Mouse (Mus musculus) embryonic facial prominence, embryonic 12.5 days (tissue): ENCODE results near the gene Uspl1. TPM values are rescaled to one million over a fixed set of nuclear protein-coding genes. Genes with fewer than 3 reads are reported as not detected.
A peak's percentile ranks its signal among the peaks of the same experiment; 100 is the strongest.

Experiments used
- ATAC-seq: fragments of 200-750 bp; cut with Nextera tagmentation; 2 replicates; pipeline ENCODE4 v1.8.0; 2017; ENCODE audit not compliant: insufficient number of reproducible peaks, insufficient read depth, low FRiP score, low TSS enrichment
- H3K27ac ChIP-seq: fragments of 300-500 bp; sonication (generic); 2 replicates; pipeline ENCODE4 v1.5.1; 2016; ENCODE audit warnings: mild to moderate bottlenecking
- H3K27me3 ChIP-seq: fragments of 300-500 bp; sonication (generic); 2 replicates; pipeline ENCODE4 v1.6.1; 2016; ENCODE audit warnings: mild to moderate bottlenecking, moderate library complexity
- H3K36me3 ChIP-seq: fragments of 300-500 bp; sonication (generic); 2 replicates; pipeline ENCODE4 v1.6.1; 2016; ENCODE audit warnings: mild to moderate bottlenecking
- H3K4me1 ChIP-seq: fragments of 300-500 bp; sonication (generic); 2 replicates; pipeline ENCODE4 v1.6.1; 2016
- H3K4me2 ChIP-seq: fragments of 300-500 bp; sonication (generic); replicated peaks from 2 replicates; pipeline ENCODE4 v1.6.1; 2016; ENCODE audit warnings: mild to moderate bottlenecking, moderate library complexity
- H3K4me3 ChIP-seq: fragments of 300-500 bp; sonication (generic); 2 replicates; pipeline ENCODE4 v1.5.1; 2016; ENCODE audit warnings: mild to moderate bottlenecking
- H3K9ac ChIP-seq: fragments of 300-500 bp; sonication (generic); 2 replicates; pipeline ENCODE4 v1.6.1; 2016; ENCODE audit warnings: mild to moderate bottlenecking, moderate library complexity
- H3K9me3 ChIP-seq: fragments of 300-500 bp; sonication (generic); 2 replicates; pipeline ENCODE4 v1.6.1; 2016; ENCODE audit warnings: mild to moderate bottlenecking, moderate library complexity
- WGBS: fragments of 180-500 bp; shearing (Covaris S2); methylation state at CpG from one replicate; pipeline ENCODE4 v1.1.7; 2016; 5-methylcytosine and 5-hydroxymethylcytosine counted together
- polyA plus RNA-seq: library from polyadenylated mRNA; unstranded; fragments of >200 nt; fragmentation: Nextera tagmentation; extraction: Ambion mirVana; gene quantifications from 2 replicates; pipeline ENCODE4 v1.2.1, GENCODE M21; 2016

Uspl1 gene
- polyA plus RNA-seq, 1 experiment from 2014 or later, result 63.9 TPM

GRCm38 (mm10) chr5:149245391-149245964, 61.3 kb downstream of the Uspl1 start:
- WGBS, result 41% methylated on average over 9 of the region's 9 CpGs
- peak overlapping the region; percentile 6 for H3K4me3 ChIP-seq
- H3K4me1 ChIP-seq, result peaks cover 14% of the 10 kb centered on the region
- H3K27ac ChIP-seq, result 0 out of 2 replicates have a peak overlapping the region, but pooled peaks have one; percentile 0
- H3K9me3 ChIP-seq, result no peaks in the 10 kb centered on the region
- H3K36me3 ChIP-seq, result no peaks in the 10 kb centered on the region
- peak overlapping the region; percentile 48 for H3K4me2 ChIP-seq
- H3K27me3 ChIP-seq, result no peaks in the 10 kb centered on the region
- H3K9ac ChIP-seq, result no peak overlapping the region
- no peak for ATAC-seq

GRCm38 (mm10) chr5:149245965-149246470, 61.9 kb downstream of the Uspl1 start:
- Histone ChIP-seq H3K9ac (no peak overlapping the region), H3K27me3 (no peaks in the 10 kb centered on the region), H3K4me1 (peaks cover 14% of the 10 kb centered on the region), H3K9me3 (no peaks in the 10 kb centered on the region), H3K4me3 (peak overlapping the region; percentile 6), H3K36me3 (no peaks in the 10 kb centered on the region), H3K4me2 (peak overlapping the region; percentile 48), H3K27ac (no peak overlapping the region)
- ATAC-seq, result peak; percentile 66
- 26% methylated on average over 16 of the region's 16 CpGs for WGBS

- peaks cover 14% of the 10 kb centered on the region for H3K4me1 ChIP-seq
- H3K9me3 ChIP-seq, result no peaks in the 10 kb centered on the region
- ATAC-seq, result no peak
- H3K4me2 ChIP-seq, result no peak overlapping the region
- 52% methylated on average over 20 of the region's 20 CpGs for WGBS
- H3K27ac ChIP-seq, result no peak overlapping the region; the same call in 1 of the 2 replicates
- H3K27me3 ChIP-seq, result no peaks in the 10 kb centered on the region
- H3K36me3 ChIP-seq, result no peaks in the 10 kb centered on the region
- no peak overlapping the region for H3K4me3 ChIP-seq
- no peak overlapping the region for H3K9ac ChIP-seq
Observed at GRCm38 (mm10) chr5:149247047-149247904, 63.1 kb downstream of the Uspl1 start.

- Histone ChIP-seq H3K4me2 (no peak overlapping the region), H3K27me3 (no peaks in the 10 kb centered on the region), H3K4me3 (no peak overlapping the region), H3K36me3 (no peaks in the 10 kb centered on the region), H3K9ac (no peak overlapping the region), H3K4me1 (peaks cover 3% of the 10 kb centered on the region; the same call in 1 of the 2 replicates), H3K9me3 (no peaks in the 10 kb centered on the region), H3K27ac (no peak overlapping the region)
- ATAC-seq, result no peak
- 84% methylated on average over 3 of the region's 3 CpGs for WGBS
Observed at GRCm38 (mm10) chr5:149252303-149252702, 68.2 kb downstream of the Uspl1 start.

GRCm38 (mm10) chr5:149253491-149253890, 69.3 kb downstream of the Uspl1 start:
- WGBS, result 54% methylated on average over 2 of the region's 2 CpGs
- no peaks in the 10 kb centered on the region for H3K9me3 ChIP-seq
- no peak for ATAC-seq
- H3K36me3 ChIP-seq, result no peaks in the 10 kb centered on the region
- no peaks in the 10 kb centered on the region for H3K4me1 ChIP-seq
- no peak overlapping the region for H3K27ac ChIP-seq
- H3K9ac ChIP-seq, result no peak overlapping the region
- no peaks in the 10 kb centered on the region for H3K27me3 ChIP-seq
- no peak overlapping the region for H3K4me2 ChIP-seq
- no peak overlapping the region for H3K4me3 ChIP-seq

GRCm38 (mm10) chr5:149255522-149255921, 71.4 kb downstream of the Uspl1 start:
- peaks cover 8% of the 10 kb centered on the region; the same call in 1 of the 2 replicates for H3K4me1 ChIP-seq
- no peak for ATAC-seq
- WGBS, result 76% methylated on average over 2 of the region's 2 CpGs

GRCm38 (mm10) chr5:149257518-149258281, 73.5 kb downstream of the Uspl1 start:
- Histone ChIP-seq H3K4me2 (no peak overlapping the region), H3K9me3 (no peaks in the 10 kb centered on the region), H3K9ac (no peak overlapping the region), H3K27me3 (no peaks in the 10 kb centered on the region), H3K27ac (no peak overlapping the region), H3K36me3 (no peaks in the 10 kb centered on the region), H3K4me3 (no peak overlapping the region), H3K4me1 (peaks cover 8% of the 10 kb centered on the region; the same call in 1 of the 2 replicates)
- WGBS, result 58% methylated on average over 14 of the region's 14 CpGs
- peak; percentile 57; the same call in 1 of the 2 replicates for ATAC-seq

More at GRCm38 (mm10) chr5:149255522-149255921, 71.4 kb downstream of the Uspl1 start:
- no peaks in the 10 kb centered on the region for H3K27me3 ChIP-seq
- no peaks in the 10 kb centered on the region for H3K36me3 ChIP-seq
- no peak overlapping the region for H3K9ac ChIP-seq
- H3K27ac ChIP-seq, result no peak overlapping the region
- no peak overlapping the region for H3K4me3 ChIP-seq
- H3K9me3 ChIP-seq, result no peaks in the 10 kb centered on the region
- H3K4me2 ChIP-seq, result no peak overlapping the region

GRCm38 (mm10) chr5:149259093-149259492, 74.9 kb downstream of the Uspl1 start:
- ATAC-seq, result no peak
- Histone ChIP-seq H3K9me3 (no peaks in the 10 kb centered on the region), H3K36me3 (no peaks in the 10 kb centered on the region), H3K4me3 (no peak overlapping the region), H3K27me3 (no peaks in the 10 kb centered on the region), H3K27ac (no peak overlapping the region), H3K4me2 (0 out of 2 replicates have a peak overlapping the region, but pooled peaks have one; percentile 16), H3K4me1 (peaks cover 8% of the 10 kb centered on the region; the same call in 1 of the 2 replicates), H3K9ac (no peak overlapping the region; the same call in 1 of the 2 replicates)
- WGBS, result 47% methylated on average over 16 of the region's 16 CpGs

- Histone ChIP-seq H3K27me3 (no peaks in the 10 kb centered on the region), H3K9ac (no peak overlapping the region), H3K9me3 (no peaks in the 10 kb centered on the region), H3K4me1 (peaks cover 13% of the 10 kb centered on the region), H3K27ac (no peak overlapping the region), H3K4me2 (no peak overlapping the region), H3K36me3 (no peaks in the 10 kb centered on the region), H3K4me3 (no peak overlapping the region)
- ATAC-seq, result no peak
- 80% methylated on average over 7 of the region's 7 CpGs for WGBS
Observed at GRCm38 (mm10) chr5:149261449-149261848, 77.3 kb downstream of the Uspl1 start.

GRCm38 (mm10) chr5:149261866-149262265, 77.7 kb downstream of the Uspl1 start:
- WGBS, result 68% methylated on average over 6 of the region's 6 CpGs

GRCm38 (mm10) chr5:149264405-149264804, 80.3 kb downstream of the Uspl1 start, which contains the start of gene Alox5ap:
Alox5ap (plus strand) TSS chr5:149264767.
- H3K27ac ChIP-seq, result peak within 1 kb of the TSS; percentile 17; the same call in 1 of the 2 replicates
- no peak within 1 kb of the TSS for H3K4me3 ChIP-seq
- no peak within 1 kb of the TSS for H3K4me2 ChIP-seq
- H3K36me3 ChIP-seq, result no peaks in the 10 kb centered on the region
- ATAC-seq, result no peak
- peaks cover 6% of the 10 kb centered on the region for H3K4me1 ChIP-seq
- 29% methylated on average over 4 of the region's 4 CpGs for WGBS
- no peaks in the 10 kb centered on the region for H3K27me3 ChIP-seq
- H3K9ac ChIP-seq, result no peak within 1 kb of the TSS
- no peaks in the 10 kb centered on the region for H3K9me3 ChIP-seq

More at GRCm38 (mm10) chr5:149261866-149262265, 77.7 kb downstream of the Uspl1 start:
- Histone ChIP-seq H3K9me3 (no peaks in the 10 kb centered on the region), H3K4me3 (no peak overlapping the region), H3K9ac (no peak overlapping the region), H3K36me3 (no peaks in the 10 kb centered on the region), H3K4me2 (no peak overlapping the region), H3K27ac (no peak overlapping the region), H3K4me1 (peaks cover 13% of the 10 kb centered on the region), H3K27me3 (no peaks in the 10 kb centered on the region)
- no peak for ATAC-seq
